Mouse (Mus musculus): ENCODE data around the gene Olfr549. TPM values are rescaled to one million over a fixed set of nuclear protein-coding genes. Genes with fewer than 3 reads are reported as not detected.

Gene Olfr549
- total and polyA plus RNA-seq, 2 experiments: not detected

DNA sequence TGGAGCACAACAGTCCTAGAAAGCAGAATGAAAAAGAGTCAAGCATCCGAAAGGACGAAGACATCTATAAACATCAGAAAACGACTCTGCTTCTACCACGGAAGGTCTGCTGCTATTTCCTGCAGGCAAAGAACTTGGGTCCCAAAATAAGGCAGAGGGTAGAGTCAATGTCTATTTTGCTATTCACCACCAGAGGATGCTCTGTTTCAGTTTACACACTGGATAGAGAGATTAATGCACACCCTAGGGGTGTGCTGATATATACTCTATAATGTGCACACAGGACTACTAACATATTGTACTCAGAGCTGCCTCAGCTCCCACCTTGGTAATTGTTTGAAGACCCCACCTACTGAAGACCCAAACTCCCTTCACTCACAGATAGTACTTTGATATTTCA, 16.5 kb downstream of the Olfr549 start:
- no peak overlapping the region for H3K4me3 ChIP-seq (ENCODE audit: insufficient read depth, low read depth, low read length)
- H3K27me3 ChIP-seq (ENCODE audit: control insufficient read depth, insufficient read depth, low read length): no peaks in the 10 kb centered on the region
- 94% methylated on average over 4 of the region's 4 CpGs for whole genome bisulfite sequencing
- TF ChIP-seq POLR2A (IDR thresholded peaks at IDR 0.05; ENCODE audit: extremely low read depth, insufficient read depth, low read length) (no peak), CTCF (IDR thresholded peaks at IDR 0.05; ENCODE audit: low read depth, low read length) (no peak)
- H3K79me2 ChIP-seq (ENCODE audit: control insufficient read depth, insufficient read depth, low read length): no peaks in the 10 kb centered on the region
- no peak overlapping the region for H3K9ac ChIP-seq (ENCODE audit: low read depth, low read length)
- DNase-seq (ENCODE audit: extremely low read depth, low read depth, low spot score): no peak
- peaks cover 4% of the 10 kb centered on the region; the same call in 1 of the 2 replicates for H3K4me1 ChIP-seq (ENCODE audit: control insufficient read depth, insufficient read depth, low read length)
- peaks cover 11% of the 10 kb centered on the region; the same call in 1 of the 2 replicates for H3K36me3 ChIP-seq (ENCODE audit: control insufficient read depth, insufficient read depth, low read length)
- no peak overlapping the region for H3K27ac ChIP-seq (replicated peaks; ENCODE audit: insufficient read depth, low read depth, low read length)

DNA sequence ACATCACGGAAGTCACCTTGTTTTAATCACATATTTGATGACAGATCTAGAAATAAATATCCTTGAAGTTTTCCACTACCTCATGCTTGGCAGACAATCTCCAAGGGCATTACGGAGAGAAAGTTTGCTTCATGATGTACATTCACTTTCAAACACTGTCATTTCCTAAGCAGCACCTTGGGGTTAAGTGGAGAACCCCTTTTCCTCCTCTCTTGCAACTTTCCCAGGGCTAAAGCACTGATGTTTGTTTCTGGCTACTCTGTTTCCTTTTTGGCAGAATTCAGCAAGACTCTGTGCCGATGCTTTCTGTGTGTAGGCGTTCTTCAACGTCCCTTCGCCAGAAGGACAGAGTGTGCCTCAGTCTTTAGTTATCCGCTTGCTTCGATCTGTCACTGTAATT, 21.5 kb downstream of the Olfr549 start, which contains the start of gene Olfr550:
TSS of gene Olfr550 (plus strand) at position 301 of the 400 bp plus-strand sequence.
- H3K4me3 ChIP-seq (ENCODE audit: insufficient read depth, low read depth, low read length): no peak within 1 kb of the TSS

DNA sequence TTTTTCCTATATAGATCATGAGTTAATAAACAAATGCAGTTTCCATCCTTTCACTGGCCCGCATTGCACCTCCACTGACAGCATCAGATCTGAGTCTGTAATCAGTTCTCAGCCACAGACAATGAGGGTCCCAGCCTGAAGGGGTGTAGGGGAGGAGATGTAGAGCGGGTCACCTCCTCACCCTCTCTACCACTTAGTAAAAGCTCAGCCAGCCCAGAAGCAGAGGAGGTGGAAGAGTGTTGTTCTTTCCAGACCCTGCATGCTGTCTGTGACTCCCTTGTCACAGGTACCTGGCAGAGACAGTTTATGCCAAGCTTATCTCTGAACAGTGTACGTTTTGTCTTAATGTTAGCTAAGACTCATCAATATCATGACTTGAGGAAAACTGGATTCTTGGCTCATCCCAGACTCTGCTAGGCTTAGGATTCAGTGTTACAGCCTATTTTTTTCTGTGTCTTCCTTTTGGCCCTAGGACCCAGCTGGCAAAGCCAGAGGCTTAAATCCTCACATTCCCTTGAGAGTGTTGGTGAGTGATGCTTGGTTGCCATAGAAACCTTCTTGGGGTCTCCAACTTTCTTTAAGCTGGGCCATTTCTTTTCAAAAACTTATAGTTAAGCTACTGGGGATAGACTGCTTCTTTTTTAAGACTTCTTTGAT, 23.6 kb downstream of the Olfr549 start:
- DNase-seq (ENCODE audit: extremely low read depth, low read depth, low spot score): no peak
- no peaks in the 10 kb centered on the region for H3K4me1 ChIP-seq (ENCODE audit: control insufficient read depth, insufficient read depth, low read length)
- 91% methylated on average over 3 of the region's 3 CpGs for WGBS
- H3K9ac ChIP-seq (ENCODE audit: low read depth, low read length): no peak overlapping the region
- H3K4me3 ChIP-seq (ENCODE audit: insufficient read depth, low read depth, low read length): no peak overlapping the region
- H3K27ac ChIP-seq (replicated peaks; ENCODE audit: insufficient read depth, low read depth, low read length): no peak overlapping the region
- TF ChIP-seq CTCF (IDR thresholded peaks at IDR 0.05; ENCODE audit: low read depth, low read length): no peak
- TF ChIP-seq POLR2A (IDR thresholded peaks at IDR 0.05; ENCODE audit: extremely low read depth, insufficient read depth, low read length): no peak
- H3K27me3 ChIP-seq (ENCODE audit: control insufficient read depth, insufficient read depth, low read length): no peaks in the 10 kb centered on the region
- H3K79me2 ChIP-seq (ENCODE audit: control insufficient read depth, insufficient read depth, low read length): no peaks in the 10 kb centered on the region
- H3K36me3 ChIP-seq (ENCODE audit: control insufficient read depth, insufficient read depth, low read length): no peaks in the 10 kb centered on the region

More for the DNA sequence above, 21.5 kb downstream of the Olfr549 start, which contains the start of gene Olfr550:
- H3K27ac ChIP-seq (replicated peaks; ENCODE audit: insufficient read depth, low read depth, low read length): no peak within 1 kb of the TSS
- H3K36me3 ChIP-seq (ENCODE audit: control insufficient read depth, insufficient read depth, low read length): no peaks in the 10 kb centered on the region
- H3K79me2 ChIP-seq (ENCODE audit: control insufficient read depth, insufficient read depth, low read length): no peaks in the 10 kb centered on the region
- WGBS: 90% methylated on average over 8 of the region's 8 CpGs
- TF ChIP-seq CTCF (IDR thresholded peaks at IDR 0.05; ENCODE audit: low read depth, low read length) (no peak), POLR2A (IDR thresholded peaks at IDR 0.05; ENCODE audit: extremely low read depth, insufficient read depth, low read length) (no peak)
- H3K27me3 ChIP-seq (ENCODE audit: control insufficient read depth, insufficient read depth, low read length): no peaks in the 10 kb centered on the region
- H3K9ac ChIP-seq (ENCODE audit: low read depth, low read length): no peak within 1 kb of the TSS
- DNase-seq (ENCODE audit: extremely low read depth, low read depth, low spot score): no peak
- no peaks in the 10 kb centered on the region for H3K4me1 ChIP-seq (ENCODE audit: control insufficient read depth, insufficient read depth, low read length)

DNA sequence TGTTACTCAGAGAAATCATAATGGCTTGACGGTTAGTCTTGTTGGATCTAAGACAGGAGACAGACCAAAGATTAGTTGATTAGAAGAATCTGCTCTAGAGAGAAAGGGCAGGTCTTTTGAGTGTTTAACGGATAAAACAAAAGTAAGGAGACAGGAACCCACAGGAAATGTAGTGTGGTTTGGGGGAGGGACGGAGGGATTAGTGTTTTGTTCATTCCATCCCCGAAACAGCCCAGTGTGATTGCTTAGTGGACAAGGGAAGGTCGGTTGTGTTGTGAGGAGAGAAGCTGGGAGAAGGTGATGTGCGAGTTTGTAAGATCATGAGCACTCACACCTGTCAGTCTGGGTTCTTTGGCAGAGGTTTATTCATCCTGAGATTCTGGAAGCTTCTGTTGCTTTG, 26.3 kb downstream of the Olfr549 start:
- H3K4me1 ChIP-seq (ENCODE audit: control insufficient read depth, insufficient read depth, low read length): no peaks in the 10 kb centered on the region
- DNase-seq (ENCODE audit: extremely low read depth, low read depth, low spot score): no peak
- no peak overlapping the region for H3K4me3 ChIP-seq (ENCODE audit: insufficient read depth, low read depth, low read length)
- no peaks in the 10 kb centered on the region for H3K27me3 ChIP-seq (ENCODE audit: control insufficient read depth, insufficient read depth, low read length)
- no peak overlapping the region for H3K9ac ChIP-seq (ENCODE audit: low read depth, low read length)
- H3K27ac ChIP-seq (replicated peaks; ENCODE audit: insufficient read depth, low read depth, low read length): no peak overlapping the region
- no peaks in the 10 kb centered on the region for H3K36me3 ChIP-seq (ENCODE audit: control insufficient read depth, insufficient read depth, low read length)
- TF ChIP-seq POLR2A (IDR thresholded peaks at IDR 0.05; ENCODE audit: extremely low read depth, insufficient read depth, low read length) (no peak), CTCF (IDR thresholded peaks at IDR 0.05; ENCODE audit: low read depth, low read length) (no peak)
- 71% methylated on average over 6 of the region's 6 CpGs for WGBS
- H3K79me2 ChIP-seq (ENCODE audit: control insufficient read depth, insufficient read depth, low read length): no peaks in the 10 kb centered on the region

DNA sequence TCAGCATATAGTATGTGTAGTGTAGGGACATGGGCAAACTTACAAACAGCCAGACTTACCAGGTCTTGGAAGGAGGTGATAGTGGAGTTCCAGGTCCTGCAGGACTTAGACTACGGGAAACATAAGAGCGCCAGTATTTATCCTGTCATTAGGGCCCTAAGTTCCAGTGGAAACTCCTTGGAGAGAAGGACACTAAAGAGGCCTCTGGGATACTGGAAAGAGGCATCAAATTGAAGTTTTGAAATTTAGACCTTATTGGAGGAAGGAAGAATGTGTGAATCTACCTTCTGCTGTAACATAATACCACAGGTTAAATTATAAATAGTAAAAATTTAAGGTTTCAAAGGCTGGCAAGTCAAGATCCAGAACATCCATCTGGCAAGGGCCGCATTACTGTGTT, 42.1 kb downstream of the Olfr549 start, which contains the start of gene Olfr551:
TSS of gene Olfr551 (minus strand) at position 101 of the 400 bp plus-strand sequence.
- H3K4me3 ChIP-seq (ENCODE audit: insufficient read depth, low read depth, low read length): no peak within 1 kb of the TSS
- H3K79me2 ChIP-seq (ENCODE audit: control insufficient read depth, insufficient read depth, low read length): no peaks in the 10 kb centered on the region
- DNase-seq (ENCODE audit: extremely low read depth, low read depth, low spot score): no peak
- no peaks in the 10 kb centered on the region for H3K27me3 ChIP-seq (ENCODE audit: control insufficient read depth, insufficient read depth, low read length)
- TF ChIP-seq CTCF (IDR thresholded peaks at IDR 0.05; ENCODE audit: low read depth, low read length): no peak
- no peak for TF ChIP-seq POLR2A (IDR thresholded peaks at IDR 0.05; ENCODE audit: extremely low read depth, insufficient read depth, low read length)
- 95% methylated on average over 3 of the region's 3 CpGs for WGBS
- H3K27ac ChIP-seq (replicated peaks; ENCODE audit: insufficient read depth, low read depth, low read length): no peak within 1 kb of the TSS
- H3K9ac ChIP-seq (ENCODE audit: low read depth, low read length): no peak within 1 kb of the TSS
- H3K36me3 ChIP-seq (ENCODE audit: control insufficient read depth, insufficient read depth, low read length): no peaks in the 10 kb centered on the region
- H3K4me1 ChIP-seq (ENCODE audit: control insufficient read depth, insufficient read depth, low read length): no peaks in the 10 kb centered on the region

DNA sequence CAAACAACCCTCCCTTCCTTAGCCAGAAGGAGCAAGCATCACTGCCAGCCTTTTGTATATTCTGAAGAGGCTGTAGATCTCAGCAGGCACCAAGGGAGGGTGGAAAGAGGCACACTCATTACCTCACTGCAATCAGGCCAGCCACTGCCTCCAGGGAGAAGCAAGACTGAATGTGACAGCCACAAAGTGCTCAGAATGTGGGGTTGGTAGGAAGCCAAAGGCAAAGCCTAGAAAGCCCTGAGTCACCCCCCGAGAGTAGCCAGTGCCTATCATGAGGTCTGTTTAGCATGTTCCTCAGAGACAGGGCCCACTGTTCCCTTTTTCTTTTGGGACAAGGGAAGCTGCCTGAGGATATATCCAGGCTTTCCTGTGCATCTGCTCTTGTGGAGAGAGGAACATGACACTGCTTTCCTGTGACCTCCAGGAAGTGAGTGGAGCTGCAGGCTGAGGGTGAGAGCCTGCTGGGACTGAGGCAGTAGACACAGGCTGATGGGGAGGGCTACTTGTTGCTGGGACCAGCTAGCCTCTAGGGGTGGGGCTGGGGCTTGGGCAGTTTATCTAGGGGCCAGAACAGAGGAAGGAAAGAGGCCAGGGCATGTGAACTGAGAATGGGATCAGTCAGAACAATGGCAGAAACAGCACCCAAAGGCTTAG, 47.8 kb downstream of the Olfr549 start, which contains the start of gene Olfr552:
TSS of gene Olfr552 (plus strand) at position 393 of the 654 bp plus-strand sequence.
- no peak within 1 kb of the TSS for H3K9ac ChIP-seq (ENCODE audit: low read depth, low read length)
- DNase-seq (ENCODE audit: extremely low read depth, low read depth, low spot score): no peak
- no peaks in the 10 kb centered on the region for H3K79me2 ChIP-seq (ENCODE audit: control insufficient read depth, insufficient read depth, low read length)
- WGBS: 60% methylated on average over 1 of the region's 1 CpGs
- TF ChIP-seq POLR2A (IDR thresholded peaks at IDR 0.05; ENCODE audit: extremely low read depth, insufficient read depth, low read length) (no peak), CTCF (IDR thresholded peaks at IDR 0.05; ENCODE audit: low read depth, low read length) (no peak)
- H3K27ac ChIP-seq (replicated peaks; ENCODE audit: insufficient read depth, low read depth, low read length): no peak within 1 kb of the TSS
- no peak within 1 kb of the TSS for H3K4me3 ChIP-seq (ENCODE audit: insufficient read depth, low read depth, low read length)
- H3K27me3 ChIP-seq (ENCODE audit: control insufficient read depth, insufficient read depth, low read length): no peaks in the 10 kb centered on the region
- H3K4me1 ChIP-seq (ENCODE audit: control insufficient read depth, insufficient read depth, low read length): no peaks in the 10 kb centered on the region
- H3K36me3 ChIP-seq (ENCODE audit: control insufficient read depth, insufficient read depth, low read length): no peaks in the 10 kb centered on the region

Other genes starting within 250 kb of the Olfr549 start
- 7.9 and 10.4 TPM in 2 replicates for gene Rrm1, start 108.2 kb upstream of the Olfr549 start, total RNA-seq (2014; rRNA removed)
- 2.2 and 2.3 TPM in 2 replicates for gene Rrm1, start 108.2 kb upstream of the Olfr549 start, polyA plus RNA-seq (2012; rRNA removed)
- not detected in 2 replicates for gene Olfr543, start 68.2 kb upstream of the Olfr549 start, total RNA-seq (2014; rRNA removed)
- not detected in 2 replicates for gene Olfr543, start 68.2 kb upstream of the Olfr549 start, polyA plus RNA-seq (2012; rRNA removed)
- gene Olfr544, start 61.6 kb upstream of the Olfr549 start, total RNA-seq (2014; rRNA removed): not detected in 2 replicates
- gene Olfr544, start 61.6 kb upstream of the Olfr549 start, polyA plus RNA-seq (2012; rRNA removed): not detected in 2 replicates
- gene Olfr545, start 50.3 kb upstream of the Olfr549 start, total RNA-seq (2014; rRNA removed): not detected in 2 replicates
- gene Olfr545, start 50.3 kb upstream of the Olfr549 start, polyA plus RNA-seq (2012; rRNA removed): not detected in 2 replicates
- gene Olfr547, start 15.1 kb upstream of the Olfr549 start, total RNA-seq (2014; rRNA removed): not detected in 2 replicates
- not detected in 2 replicates for gene Olfr547, start 15.1 kb upstream of the Olfr549 start, polyA plus RNA-seq (2012; rRNA removed)
- not detected in 2 replicates for gene Olfr548-ps1, start 9.0 kb upstream of the Olfr549 start, total RNA-seq (2014; rRNA removed)
- not detected in 2 replicates for gene Olfr548-ps1, start 9.0 kb upstream of the Olfr549 start, polyA plus RNA-seq (2012; rRNA removed)
- 8.3 and 10.1 TPM in 2 replicates for gene Trim21, start 15.6 kb downstream of the Olfr549 start, total RNA-seq (2014; rRNA removed)
- 3.0 and 3.6 TPM in 2 replicates for gene Trim21, start 15.6 kb downstream of the Olfr549 start, polyA plus RNA-seq (2012; rRNA removed)
- gene Olfr550, start 21.6 kb downstream of the Olfr549 start, total RNA-seq (2014; rRNA removed): not detected in 2 replicates
- not detected in 2 replicates for gene Olfr550, start 21.6 kb downstream of the Olfr549 start, polyA plus RNA-seq (2012; rRNA removed)
- not detected in 2 replicates for gene Olfr551, start 42.0 kb downstream of the Olfr549 start, total RNA-seq (2014; rRNA removed)
- not detected in 2 replicates for gene Olfr551, start 42.0 kb downstream of the Olfr549 start, polyA plus RNA-seq (2012; rRNA removed)
- gene Olfr552, start 47.9 kb downstream of the Olfr549 start, total RNA-seq (2014; rRNA removed): not detected in 2 replicates
- not detected in 2 replicates for gene Olfr552, start 47.9 kb downstream of the Olfr549 start, polyA plus RNA-seq (2012; rRNA removed)
- not detected in 2 replicates for gene Olfr553, start 68.3 kb downstream of the Olfr549 start, total RNA-seq (2014; rRNA removed)
- gene Olfr553, start 68.3 kb downstream of the Olfr549 start, polyA plus RNA-seq (2012; rRNA removed): not detected in 2 replicates
- gene Olfr554, start 88.6 kb downstream of the Olfr549 start, total RNA-seq (2014; rRNA removed): not detected in 2 replicates
- not detected in 2 replicates for gene Olfr554, start 88.6 kb downstream of the Olfr549 start, polyA plus RNA-seq (2012; rRNA removed)
- not detected in 2 replicates for gene Olfr555, start 109.0 kb downstream of the Olfr549 start, total RNA-seq (2014; rRNA removed)
- not detected in 2 replicates for gene Olfr555, start 109.0 kb downstream of the Olfr549 start, polyA plus RNA-seq (2012; rRNA removed)
- not detected in 2 replicates for gene Olfr556, start 115.0 kb downstream of the Olfr549 start, total RNA-seq (2014; rRNA removed)
- not detected in 2 replicates for gene Olfr556, start 115.0 kb downstream of the Olfr549 start, polyA plus RNA-seq (2012; rRNA removed)
- 2.3 and 3.0 TPM in 2 replicates for gene Trim68, start 137.5 kb downstream of the Olfr549 start, total RNA-seq (2014; rRNA removed)
- 2.7 and 4.7 TPM in 2 replicates for gene Trim68, start 137.5 kb downstream of the Olfr549 start, polyA plus RNA-seq (2012; rRNA removed)
- not detected in 2 replicates for gene Olfr557, start 146.0 kb downstream of the Olfr549 start, total RNA-seq (2014; rRNA removed)
- not detected in 2 replicates for gene Olfr557, start 146.0 kb downstream of the Olfr549 start, polyA plus RNA-seq (2012; rRNA removed)
- gene Olfr558, start 152.3 kb downstream of the Olfr549 start, total RNA-seq (2014; rRNA removed): 0.07 TPM in 1 of 2 replicates, not detected in the other
- gene Olfr558, start 152.3 kb downstream of the Olfr549 start, polyA plus RNA-seq (2012; rRNA removed): 0.02 TPM in 2 replicates
- not detected in 2 replicates for gene Olfr33, start 169.2 kb downstream of the Olfr549 start, total RNA-seq (2014; rRNA removed)
- not detected in 2 replicates for gene Olfr33, start 169.2 kb downstream of the Olfr549 start, polyA plus RNA-seq (2012; rRNA removed)
- gene Olfr559, start 177.6 kb downstream of the Olfr549 start, total RNA-seq (2014; rRNA removed): not detected in 2 replicates
- gene Olfr559, start 177.6 kb downstream of the Olfr549 start, polyA plus RNA-seq (2012; rRNA removed): not detected in 2 replicates
- gene Olfr560, start 209.5 kb downstream of the Olfr549 start, total RNA-seq (2014; rRNA removed): not detected in 2 replicates
- gene Olfr560, start 209.5 kb downstream of the Olfr549 start, polyA plus RNA-seq (2012; rRNA removed): not detected in 2 replicates
- 0.09 TPM in 1 of 2 replicates, not detected in the other for gene Olfr78, start 209.6 kb downstream of the Olfr549 start, total RNA-seq (2014; rRNA removed)
- not detected in 2 replicates for gene Olfr78, start 209.6 kb downstream of the Olfr549 start, polyA plus RNA-seq (2012; rRNA removed)
- gene Olfr561, start 221.4 kb downstream of the Olfr549 start, total RNA-seq (2014; rRNA removed): not detected in 2 replicates
- gene Olfr561, start 221.4 kb downstream of the Olfr549 start, polyA plus RNA-seq (2012; rRNA removed): not detected in 2 replicates